Mouse (Mus musculus) hindbrain, embryonic 12.5 days (tissue): ENCODE measurements at regions not wholly inside any gene's neighbourhood (a gene's known extent, or its start where the extent isn't known, plus 50 kb on each side); places are given as distances from the start of the nearest gene placed in this dataset. TPM values are rescaled to one million over a fixed set of nuclear protein-coding genes. Genes with fewer than 3 reads are reported as not detected.
A peak's percentile ranks its signal among the peaks of the same experiment; 100 is the strongest.

Experiments used
- ATAC-seq: fragments of 200-750 bp; cut with Nextera tagmentation; 2 replicates; pipeline ENCODE4 v1.8.0; 2017; ENCODE audit warnings: moderate TSS enrichment; ENCODE audit not compliant: low FRiP score
- H3K27ac ChIP-seq: fragments of 300-500 bp; sonication (generic); 2 replicates; pipeline ENCODE4 v1.5.1; 2016; ENCODE audit warnings: mild to moderate bottlenecking
- H3K27me3 ChIP-seq: fragments of 300-500 bp; sonication (generic); 2 replicates; pipeline ENCODE4 v1.6.1; 2016; ENCODE audit warnings: mild to moderate bottlenecking
- H3K36me3 ChIP-seq: fragments of 300-500 bp; sonication (generic); 2 replicates; pipeline ENCODE4 v1.6.1; 2016; ENCODE audit warnings: mild to moderate bottlenecking
- H3K4me1 ChIP-seq: fragments of 300-500 bp; sonication (generic); 2 replicates; pipeline ENCODE4 v1.6.1; 2016
- H3K4me2 ChIP-seq: fragments of 300-500 bp; sonication (generic); replicated peaks from 2 replicates; pipeline ENCODE4 v1.6.1; 2016; ENCODE audit warnings: mild to moderate bottlenecking
- H3K4me3 ChIP-seq: fragments of 300-500 bp; sonication (generic); 2 replicates; pipeline ENCODE4 v1.5.1; 2016; ENCODE audit warnings: mild to moderate bottlenecking
- H3K9ac ChIP-seq: fragments of 300-500 bp; sonication (generic); 2 replicates; pipeline ENCODE4 v1.6.1; 2016; ENCODE audit warnings: mild to moderate bottlenecking, moderate library complexity
- H3K9me3 ChIP-seq: fragments of 300-500 bp; sonication (generic); replicated peaks from 2 replicates; pipeline ENCODE4 v1.6.1; 2016; ENCODE audit warnings: mild to moderate bottlenecking
- WGBS: fragments of 180-500 bp; shearing (Covaris S2); methylation state at CpG from one replicate; pipeline ENCODE4 v1.1.7; 2016; 5-methylcytosine and 5-hydroxymethylcytosine counted together
- microRNA-seq: library from miRNA; unstranded; fragments of <30 nt; microRNA quantifications from one replicate; pipeline ENCODE4, GENCODE M21; 2017

- peak; percentile 69; the same call in 1 of the 2 replicates for ATAC-seq
- Histone ChIP-seq H3K27me3 (no peaks in the 10 kb centered on the region), H3K4me2 (no peak overlapping the region), H3K4me1 (0 out of 2 replicates have a peak, but pooled peaks cover 2% of the 10 kb centered on the region), H3K9ac (no peak overlapping the region), H3K9me3 (no peaks in the 10 kb centered on the region), H3K27ac (0 out of 2 replicates have a peak overlapping the region, but pooled peaks have one; percentile 36), H3K4me3 (no peak overlapping the region), H3K36me3 (no peaks in the 10 kb centered on the region)
- WGBS, result 71% methylated on average over 2 of the region's 2 CpGs
Observed at GRCm38 (mm10) chr13:60545999-60546733, 55.6 kb upstream of the Dapk1 start.

Small RNAs in the stretch of these regions (microRNA-seq; reads per million reads assigned to microRNA genes)
- not detected for gene Gm24999
- not detected for gene Gm25000
